Mouse (Mus musculus) limb, embryonic 13.5 days (tissue): ENCODE data around the gene Txndc9. TPM values are rescaled to one million over a fixed set of nuclear protein-coding genes. Genes with fewer than 3 reads are reported as not detected.

Experiments
- ATAC-seq: fragments of 200-750 bp; cut with Nextera tagmentation; 2 replicates; pipeline ENCODE4 v1.8.0; 2017; ENCODE audit warnings: low read depth, moderate number of reproducible peaks, moderate TSS enrichment; ENCODE audit not compliant: low FRiP score
- H3K27ac ChIP-seq: fragments of 300-500 bp; sonication (generic); 2 replicates; pipeline ENCODE4 v1.5.1; 2015; ENCODE audit warnings: inconsistent platforms, mild to moderate bottlenecking, moderate library complexity
- H3K27me3 ChIP-seq: fragments of 300-500 bp; sonication (generic); 2 replicates; pipeline ENCODE4 v1.6.1; 2015; ENCODE audit warnings: mild to moderate bottlenecking, inconsistent platforms
- H3K36me3 ChIP-seq: fragments of 300-500 bp; sonication (generic); 2 replicates; pipeline ENCODE4 v1.6.1; 2015; ENCODE audit warnings: inconsistent platforms, mild to moderate bottlenecking, moderate library complexity
- H3K4me1 ChIP-seq: fragments of 300-500 bp; sonication (generic); 2 replicates; pipeline ENCODE4 v1.6.1; 2015; ENCODE audit warnings: inconsistent platforms
- H3K4me2 ChIP-seq: fragments of 300-500 bp; sonication (generic); replicated peaks from 2 replicates; pipeline ENCODE4 v1.6.1; 2015; ENCODE audit warnings: inconsistent platforms, mild to moderate bottlenecking, moderate library complexity
- H3K4me3 ChIP-seq: fragments of 300-500 bp; sonication (generic); 2 replicates; pipeline ENCODE4 v1.5.1; 2015; ENCODE audit warnings: moderate library complexity, mild to moderate bottlenecking, inconsistent platforms
- H3K9ac ChIP-seq: fragments of 300-500 bp; sonication (generic); 2 replicates; pipeline ENCODE4 v1.6.1; 2015; ENCODE audit warnings: mild to moderate bottlenecking, inconsistent platforms
- H3K9me3 ChIP-seq: fragments of 300-500 bp; sonication (generic); 2 replicates; pipeline ENCODE4 v1.6.1; 2016; ENCODE audit warnings: inconsistent platforms
- WGBS: fragments of 180-500 bp; shearing (Covaris S2); methylation state at CpG from one replicate; pipeline ENCODE4 v1.1.7; 2015; 5-methylcytosine and 5-hydroxymethylcytosine counted together
- polyA plus RNA-seq: library from polyadenylated mRNA; unstranded; fragments of >200 nt; fragmentation: Nextera tagmentation; extraction: Ambion mirVana; gene quantifications from 2 replicates; pipeline ENCODE4 v1.2.1, GENCODE M21; 2015

Txndc9 gene
- 139 and 153 TPM in 2 replicates for polyA plus RNA-seq

- H3K4me2 ChIP-seq, result peak within 1 kb of the TSS; percentile 92
- peak within 1 kb of the TSS; percentile 95 for H3K9ac ChIP-seq
- under 1% methylated on average over 50 of the region's 50 CpGs for WGBS
- H3K4me1 ChIP-seq, result peaks cover 18% of the 10 kb centered on the region
- H3K9me3 ChIP-seq, result no peaks in the 10 kb centered on the region
- H3K27ac ChIP-seq, result peak within 1 kb of the TSS; percentile 88
- peaks cover 28% of the 10 kb centered on the region for H3K36me3 ChIP-seq
- peak; percentile 92 for ATAC-seq
- no peaks in the 10 kb centered on the region for H3K27me3 ChIP-seq
- peak within 1 kb of the TSS; percentile 96 for H3K4me3 ChIP-seq
Measured at GRCm38 (mm10) chr1:37997867-37998266, at the start of gene Txndc9, which contains the start of gene Eif5b. Txndc9 (minus strand) TSS chr1:37997893. Eif5b (plus strand) TSS chr1:37998010.

GRCm38 (mm10) chr1:38038898-38039297, 41.2 kb upstream of the Txndc9 start:
- Histone ChIP-seq H3K27ac (no peak overlapping the region), H3K27me3 (no peaks in the 10 kb centered on the region), H3K9ac (no peak overlapping the region), H3K4me1 (no peaks in the 10 kb centered on the region), H3K36me3 (peaks cover 83% of the 10 kb centered on the region), H3K4me3 (no peak overlapping the region), H3K9me3 (no peaks in the 10 kb centered on the region), H3K4me2 (no peak overlapping the region)
- WGBS, result 95% methylated on average over 2 of the region's 2 CpGs
- no peak for ATAC-seq

GRCm38 (mm10) chr1:38037375-38037774, 39.7 kb upstream of the Txndc9 start:
- H3K4me1 ChIP-seq, result no peaks in the 10 kb centered on the region
- ATAC-seq, result no peak
- H3K27me3 ChIP-seq, result no peaks in the 10 kb centered on the region
- no peaks in the 10 kb centered on the region for H3K9me3 ChIP-seq
- 94% methylated on average over 5 of the region's 5 CpGs for WGBS
- H3K9ac ChIP-seq, result no peak overlapping the region
- H3K27ac ChIP-seq, result no peak overlapping the region
- peaks cover 85% of the 10 kb centered on the region for H3K36me3 ChIP-seq
- H3K4me3 ChIP-seq, result no peak overlapping the region
- no peak overlapping the region for H3K4me2 ChIP-seq

DNA sequence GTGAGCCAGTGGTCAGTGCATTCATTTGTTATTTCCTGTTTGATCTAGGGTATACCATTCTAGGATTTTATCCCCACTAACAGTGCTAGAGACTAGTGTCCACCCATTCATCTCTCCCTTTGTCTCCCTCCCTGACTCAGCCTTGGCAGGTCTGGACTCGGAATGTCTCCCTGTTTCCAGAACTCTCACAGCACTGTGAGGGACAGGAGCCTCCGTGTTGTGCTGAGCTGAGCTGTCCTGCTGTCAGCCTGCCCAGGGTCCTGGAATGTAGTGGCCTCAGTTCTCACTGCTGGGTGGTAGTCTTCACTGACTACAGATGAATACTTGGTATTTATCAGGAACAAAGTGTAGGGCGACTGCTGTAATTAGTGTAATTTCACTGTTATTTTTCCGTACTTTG, 37.8 kb upstream of the Txndc9 start:
- H3K27ac ChIP-seq, result no peak overlapping the region
- H3K4me1 ChIP-seq, result no peaks in the 10 kb centered on the region
- WGBS, result 86% methylated on average over 4 of the region's 4 CpGs
- no peak overlapping the region for H3K9ac ChIP-seq
- ATAC-seq, result no peak
- peaks cover 79% of the 10 kb centered on the region for H3K36me3 ChIP-seq
- no peaks in the 10 kb centered on the region for H3K9me3 ChIP-seq
- H3K4me3 ChIP-seq, result no peak overlapping the region
- H3K4me2 ChIP-seq, result no peak overlapping the region
- H3K27me3 ChIP-seq, result no peaks in the 10 kb centered on the region

DNA sequence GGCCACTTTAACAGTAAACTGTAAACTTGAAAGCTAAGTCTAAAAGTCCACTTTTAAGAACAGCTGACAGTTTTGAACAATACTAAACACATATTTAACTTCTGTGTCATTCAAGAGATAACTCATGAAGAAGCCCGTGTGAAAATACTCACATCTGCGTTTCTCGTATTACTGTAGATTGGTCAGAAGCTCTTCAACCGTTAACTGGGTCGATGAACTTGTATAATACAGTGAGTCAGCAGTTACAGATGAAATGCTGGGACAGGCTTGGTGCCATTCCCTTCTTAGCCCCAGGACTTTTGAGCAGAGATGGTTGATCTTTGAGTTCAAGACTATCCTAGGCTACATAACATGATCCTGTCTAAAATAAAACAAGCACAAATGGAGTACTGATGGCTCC, 33.7 kb upstream of the Txndc9 start:
- Histone ChIP-seq H3K36me3 (peaks cover 55% of the 10 kb centered on the region), H3K9me3 (no peaks in the 10 kb centered on the region), H3K4me1 (no peaks in the 10 kb centered on the region), H3K9ac (no peak overlapping the region), H3K27ac (no peak overlapping the region), H3K4me2 (no peak overlapping the region), H3K27me3 (no peaks in the 10 kb centered on the region), H3K4me3 (no peak overlapping the region)
- no peak for ATAC-seq
- 87% methylated on average over 5 of the region's 5 CpGs for WGBS

DNA sequence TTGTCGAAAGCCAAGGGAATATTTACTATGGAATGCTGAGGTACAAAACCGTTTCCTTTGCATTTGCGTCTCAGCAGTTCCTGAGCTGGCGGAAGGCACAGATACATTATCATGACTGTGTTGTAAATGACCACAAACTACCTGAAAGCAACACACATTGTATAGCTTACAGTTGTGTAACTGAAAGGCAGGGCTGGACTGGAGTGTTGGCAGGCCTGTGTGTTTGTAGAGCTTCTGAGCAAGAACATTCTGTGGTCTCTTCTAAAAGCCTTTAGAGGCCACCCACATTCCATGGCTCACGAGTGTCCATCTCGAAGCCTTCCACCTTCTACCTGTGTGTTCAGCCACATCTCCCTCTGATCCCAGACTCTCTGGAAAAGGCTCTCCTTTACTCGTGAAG, 29.6 kb upstream of the Txndc9 start:
- no peak for ATAC-seq
- H3K4me2 ChIP-seq, result no peak overlapping the region
- no peaks in the 10 kb centered on the region for H3K4me1 ChIP-seq
- H3K4me3 ChIP-seq, result no peak overlapping the region
- 92% methylated on average over 7 of the region's 7 CpGs for WGBS
- no peaks in the 10 kb centered on the region for H3K27me3 ChIP-seq
- no peak overlapping the region for H3K27ac ChIP-seq
- H3K9me3 ChIP-seq, result no peaks in the 10 kb centered on the region
- H3K9ac ChIP-seq, result no peak overlapping the region
- peaks cover 51% of the 10 kb centered on the region for H3K36me3 ChIP-seq

GRCm38 (mm10) chr1:38014551-38015203, 17.0 kb upstream of the Txndc9 start:
- Histone ChIP-seq H3K36me3 (peaks cover 22% of the 10 kb centered on the region), H3K27ac (no peak overlapping the region), H3K27me3 (no peaks in the 10 kb centered on the region), H3K4me3 (no peak overlapping the region), H3K9ac (no peak overlapping the region), H3K4me2 (no peak overlapping the region), H3K4me1 (no peaks in the 10 kb centered on the region), H3K9me3 (no peaks in the 10 kb centered on the region)
- WGBS, result 92% methylated on average over 2 of the region's 2 CpGs
- no peak for ATAC-seq

DNA sequence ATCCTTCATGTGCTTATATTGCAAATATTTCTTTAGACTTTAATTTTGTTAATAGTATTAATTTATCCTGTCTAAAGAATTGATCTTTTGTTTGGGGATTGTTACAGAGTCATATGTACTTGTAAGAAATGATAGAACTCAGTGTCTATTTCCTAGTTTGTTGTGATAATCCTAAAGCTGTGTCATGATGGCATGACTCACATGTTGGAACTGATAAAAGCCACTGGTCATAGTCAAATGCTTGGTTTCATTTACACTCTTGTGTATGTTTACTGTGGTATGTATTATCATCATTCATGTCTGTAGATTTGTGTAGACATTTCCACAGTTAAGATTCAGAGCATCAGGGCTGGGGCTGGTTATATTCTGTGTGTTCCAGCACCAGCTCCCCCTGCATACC, 14.8 kb upstream of the Txndc9 start:
- no peaks in the 10 kb centered on the region for H3K27me3 ChIP-seq
- no peak overlapping the region for H3K4me3 ChIP-seq
- no peak overlapping the region for H3K27ac ChIP-seq
- H3K4me1 ChIP-seq, result peaks cover 3% of the 10 kb centered on the region; the same call in 1 of the 2 replicates
- H3K36me3 ChIP-seq, result 0 out of 2 replicates have a peak, but pooled peaks cover under 1% of the 10 kb centered on the region
- ATAC-seq, result no peak
- H3K9me3 ChIP-seq, result no peaks in the 10 kb centered on the region
- no peak overlapping the region for H3K4me2 ChIP-seq
- H3K9ac ChIP-seq, result no peak overlapping the region

GRCm38 (mm10) chr1:38012104-38012503, 14.4 kb upstream of the Txndc9 start:
- H3K4me1 ChIP-seq, result peaks cover 3% of the 10 kb centered on the region; the same call in 1 of the 2 replicates
- H3K27ac ChIP-seq, result no peak overlapping the region
- no peak overlapping the region for H3K9ac ChIP-seq
- no peaks in the 10 kb centered on the region for H3K9me3 ChIP-seq
- H3K4me3 ChIP-seq, result no peak overlapping the region
- no peaks in the 10 kb centered on the region for H3K36me3 ChIP-seq
- WGBS, result 86% methylated on average over 3 of the region's 3 CpGs
- no peak overlapping the region for H3K4me2 ChIP-seq
- no peaks in the 10 kb centered on the region for H3K27me3 ChIP-seq
- ATAC-seq, result no peak

- H3K4me3 ChIP-seq, result no peak overlapping the region
- H3K9me3 ChIP-seq, result no peaks in the 10 kb centered on the region
- H3K27ac ChIP-seq, result no peak overlapping the region
- no peaks in the 10 kb centered on the region for H3K36me3 ChIP-seq
- no peak overlapping the region for H3K9ac ChIP-seq
- no peak for ATAC-seq
- 91% methylated on average over 6 of the region's 6 CpGs for WGBS
- H3K27me3 ChIP-seq, result no peaks in the 10 kb centered on the region
- no peak overlapping the region for H3K4me2 ChIP-seq
- H3K4me1 ChIP-seq, result peaks cover 3% of the 10 kb centered on the region; the same call in 1 of the 2 replicates
Measured at GRCm38 (mm10) chr1:38011647-38012046, 14.0 kb upstream of the Txndc9 start.

GRCm38 (mm10) chr1:38006741-38007140, 9.0 kb upstream of the Txndc9 start:
- H3K27me3 ChIP-seq, result no peaks in the 10 kb centered on the region
- H3K27ac ChIP-seq, result no peak overlapping the region
- no peak overlapping the region for H3K4me3 ChIP-seq
- no peaks in the 10 kb centered on the region for H3K9me3 ChIP-seq
- no peak overlapping the region for H3K9ac ChIP-seq
- H3K4me1 ChIP-seq, result peaks cover 3% of the 10 kb centered on the region; the same call in 1 of the 2 replicates
- no peaks in the 10 kb centered on the region for H3K36me3 ChIP-seq
- H3K4me2 ChIP-seq, result no peak overlapping the region
- WGBS, result 77% methylated on average over 3 of the region's 3 CpGs
- no peak for ATAC-seq

DNA sequence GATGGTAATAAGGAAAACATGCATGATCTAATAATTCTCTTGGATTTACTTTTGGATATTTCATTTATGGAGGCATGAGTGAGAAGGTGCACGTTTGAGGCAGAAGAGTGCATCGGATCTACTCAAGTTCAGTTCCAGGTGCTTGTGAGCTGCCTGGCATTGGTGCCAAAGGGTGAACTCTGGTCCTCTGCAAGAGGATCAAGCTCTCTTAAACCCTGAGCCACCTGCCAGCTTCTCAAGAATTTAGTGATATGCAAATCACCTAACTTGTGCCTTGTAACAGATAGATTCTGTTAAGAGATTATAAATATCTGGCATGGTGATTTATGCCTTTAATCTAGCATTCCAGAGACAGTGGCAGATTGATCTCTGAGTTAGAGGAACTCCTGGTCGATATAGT, 5.4 kb upstream of the Txndc9 start:
- no peaks in the 10 kb centered on the region for H3K9me3 ChIP-seq
- H3K9ac ChIP-seq, result no peak overlapping the region
- H3K4me2 ChIP-seq, result no peak overlapping the region
- H3K4me3 ChIP-seq, result no peak overlapping the region
- no peaks in the 10 kb centered on the region for H3K27me3 ChIP-seq
- peaks cover 11% of the 10 kb centered on the region for H3K4me1 ChIP-seq
- H3K36me3 ChIP-seq, result no peaks in the 10 kb centered on the region
- H3K27ac ChIP-seq, result no peak overlapping the region
- ATAC-seq, result no peak
- 84% methylated on average over 3 of the region's 3 CpGs for WGBS

DNA sequence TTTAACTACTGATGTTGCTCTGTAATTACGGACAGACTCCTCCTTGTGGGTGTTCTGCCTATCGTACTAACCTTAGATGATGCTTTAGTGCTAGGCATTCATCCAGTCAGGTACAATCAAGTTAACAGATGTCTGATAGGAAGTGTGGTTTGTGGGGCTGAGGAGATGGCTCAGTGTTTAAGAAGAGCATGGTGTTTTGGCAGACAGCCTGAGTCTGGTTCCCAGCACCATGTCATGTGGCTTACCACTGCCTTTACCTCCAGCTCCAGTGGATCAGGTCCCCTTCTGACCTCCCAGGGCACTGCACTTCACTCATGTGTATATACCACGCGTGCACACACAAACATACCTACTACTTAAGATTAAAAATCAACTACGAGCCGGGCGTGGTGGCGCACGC, 4.3 kb upstream of the Txndc9 start:
- H3K4me1 ChIP-seq, result peaks cover 11% of the 10 kb centered on the region
- no peak overlapping the region for H3K4me2 ChIP-seq
- H3K36me3 ChIP-seq, result no peaks in the 10 kb centered on the region
- no peak for ATAC-seq
- WGBS, result 91% methylated on average over 9 of the region's 9 CpGs
- H3K27ac ChIP-seq, result no peak overlapping the region
- no peaks in the 10 kb centered on the region for H3K27me3 ChIP-seq
- H3K4me3 ChIP-seq, result no peak overlapping the region
- H3K9ac ChIP-seq, result no peak overlapping the region
- no peaks in the 10 kb centered on the region for H3K9me3 ChIP-seq
